Mouse (Mus musculus) heart, adult 2 months (tissue): Measurements from ENCODE around the gene Fam136a.

Experiments
- CTCF ChIP-seq: fragments of 200-600 bp; IDR thresholded peaks from 2 replicates; pipeline ENCODE4 v1.8.1; 2022; ENCODE audit warnings: antibody characterized with exemption, mild to moderate bottlenecking, moderate library complexity
- EP300 ChIP-seq: fragments of 200-500 bp; IDR thresholded peaks from 2 replicates; pipeline ENCODE4 v1.6.1; 2011; ENCODE audit warnings: low read depth, low read length, control low read depth; ENCODE audit not compliant: insufficient read depth
- POLR2A ChIP-seq: fragments of 200-500 bp; IDR thresholded peaks from 2 replicates; pipeline ENCODE4 v1.6.1; 2011; ENCODE audit warnings: mild to moderate bottlenecking, low read depth, low read length, control low read depth; ENCODE audit not compliant: insufficient read depth

GRCm38 (mm10) chr6:86378341-86378740 lies 12.9 kb downstream of the Fam136a start:
- TF ChIP-seq CTCF (no peak), POLR2A (no peak), EP300 (no peak)
